Mouse (Mus musculus) intestine, embryonic 14.5 days (tissue): ENCODE measurements around the gene Lcn5. TPM values are rescaled to one million over a fixed set of nuclear protein-coding genes. Genes with fewer than 3 reads are reported as not detected.

Experiments used
- ATAC-seq: fragments of 200-750 bp; cut with Nextera tagmentation; replicated peaks from 2 replicates; pipeline ENCODE4 v1.8.0; 2017; ENCODE audit warnings: low read depth, moderate number of reproducible peaks, moderate TSS enrichment, moderate library complexity; ENCODE audit not compliant: low FRiP score, low TSS enrichment
- DNase-seq: peaks from one replicate; pipeline ENCODE4 v3.0.0-alpha.2; 2018; ENCODE audit warnings: low spot score
- H3K27ac ChIP-seq: fragments of 300-500 bp; sonication (generic); 2 replicates; pipeline ENCODE4 v1.5.1; 2014; ENCODE audit warnings: low read depth, mild to moderate bottlenecking, control low read depth
- H3K27me3 ChIP-seq: fragments of 300-500 bp; sonication (generic); replicated peaks from 2 replicates; pipeline ENCODE4 v1.6.1; 2014; ENCODE audit warnings: low read length, control low read depth; ENCODE audit not compliant: control insufficient read depth, insufficient read depth
- H3K36me3 ChIP-seq: fragments of 300-500 bp; sonication (generic); 2 replicates; pipeline ENCODE4 v1.6.1; 2014; ENCODE audit warnings: low read length, control low read depth; ENCODE audit not compliant: control insufficient read depth, insufficient read depth
- H3K4me1 ChIP-seq: fragments of 300-500 bp; sonication (generic); replicated peaks from 2 replicates; pipeline ENCODE4 v1.6.1; 2014; ENCODE audit warnings: low read length, control low read depth, mixed read lengths; ENCODE audit not compliant: control insufficient read depth, insufficient read depth
- H3K4me2 ChIP-seq: fragments of 300-500 bp; sonication (generic); 2 replicates; pipeline ENCODE4 v1.6.1; 2014; ENCODE audit warnings: low read length
- H3K4me3 ChIP-seq: fragments of 300-500 bp; sonication (generic); 2 replicates; pipeline ENCODE4 v1.5.1; 2014; ENCODE audit warnings: low read depth, low read length, control low read depth, mixed read lengths
- H3K9ac ChIP-seq: fragments of 300-500 bp; sonication (generic); 2 replicates; pipeline ENCODE4 v1.6.1; 2014; ENCODE audit warnings: mild to moderate bottlenecking, low read length
- H3K9me3 ChIP-seq: fragments of 300-500 bp; sonication (generic); 2 replicates; pipeline ENCODE4 v1.6.1; 2016; ENCODE audit warnings: low read length, control low read depth; ENCODE audit not compliant: control insufficient read depth
- WGBS: fragments of 180-500 bp; shearing (Covaris S2); extraction: QIAGEN DNeasy Blood & Tissue Kit; methylation state at CpG from one replicate; pipeline ENCODE4 v1.1.7; 2014; 5-methylcytosine and 5-hydroxymethylcytosine counted together
- polyA plus RNA-seq: library from polyadenylated mRNA; unstranded; fragments of >200 nt; fragmentation: Nextera tagmentation; extraction: Ambion mirVana; gene quantifications from 2 replicates; pipeline ENCODE4 v1.2.1, GENCODE M21; 2014

Gene Lcn5
- polyA plus RNA-seq, 1 experiment from 2014 or later = not detected

- Histone ChIP-seq H3K4me3 (no peak overlapping the region), H3K9ac (no peak overlapping the region), H3K9me3 (no peaks in the 10 kb centered on the region), H3K27me3 (no peaks in the 10 kb centered on the region), H3K36me3 (no peaks in the 10 kb centered on the region), H3K4me2 (no peak overlapping the region), H3K27ac (no peak overlapping the region), H3K4me1 (no peaks in the 10 kb centered on the region)
- ATAC-seq (no peak), DNase-seq (no peak)
- 82% methylated on average over 8 of the region's 8 CpGs for whole genome bisulfite sequencing
Observed at GRCm38 (mm10) chr2:25660279-25660678, 2.5 kb downstream of the Lcn5 start.

- 87% methylated on average over 6 of the region's 6 CpGs for WGBS
- Histone ChIP-seq H3K9ac (no peak overlapping the region), H3K4me2 (no peak overlapping the region), H3K4me3 (no peak overlapping the region), H3K36me3 (no peaks in the 10 kb centered on the region), H3K27ac (no peak overlapping the region), H3K27me3 (no peaks in the 10 kb centered on the region), H3K4me1 (no peaks in the 10 kb centered on the region), H3K9me3 (no peaks in the 10 kb centered on the region)
- no peak for ATAC-seq
- no peak for DNase-seq
Observed at GRCm38 (mm10) chr2:25661245-25661970, 3.7 kb downstream of the Lcn5 start.

- peak; percentile 67 for DNase-seq
- Histone ChIP-seq H3K4me2 (no peak overlapping the region), H3K4me3 (no peak overlapping the region), H3K27me3 (no peaks in the 10 kb centered on the region), H3K9ac (no peak overlapping the region), H3K27ac (no peak overlapping the region), H3K4me1 (no peaks in the 10 kb centered on the region), H3K36me3 (no peaks in the 10 kb centered on the region), H3K9me3 (no peaks in the 10 kb centered on the region)
- no peak for ATAC-seq
- WGBS = 91% methylated on average over 1 of the region's 1 CpGs
Observed at GRCm38 (mm10) chr2:25663511-25663910, 5.8 kb downstream of the Lcn5 start.

- DNase-seq (no peak), ATAC-seq (no peak)
- H3K27me3 ChIP-seq = no peaks in the 10 kb centered on the region
- WGBS = 81% methylated on average over 5 of the region's 5 CpGs
- no peaks in the 10 kb centered on the region for H3K36me3 ChIP-seq
- H3K4me1 ChIP-seq = no peaks in the 10 kb centered on the region
- no peak overlapping the region for H3K4me2 ChIP-seq
- H3K27ac ChIP-seq = no peak overlapping the region
- H3K9me3 ChIP-seq = no peaks in the 10 kb centered on the region
- no peak overlapping the region for H3K4me3 ChIP-seq
- H3K9ac ChIP-seq = no peak overlapping the region
Observed at GRCm38 (mm10) chr2:25664125-25664524, 6.4 kb downstream of the Lcn5 start.

GRCm38 (mm10) chr2:25666516-25666915 lies 8.8 kb downstream of the Lcn5 start:
- Histone ChIP-seq H3K4me2 (no peak overlapping the region), H3K9me3 (no peaks in the 10 kb centered on the region), H3K9ac (no peak overlapping the region), H3K4me3 (no peak overlapping the region), H3K27me3 (no peaks in the 10 kb centered on the region), H3K4me1 (no peaks in the 10 kb centered on the region), H3K27ac (no peak overlapping the region), H3K36me3 (no peaks in the 10 kb centered on the region)
- DNase-seq = no peak
- no peak for ATAC-seq
- WGBS = 65% methylated on average over 1 of the region's 1 CpGs

- Histone ChIP-seq H3K4me1 (no peaks in the 10 kb centered on the region), H3K36me3 (no peaks in the 10 kb centered on the region), H3K9ac (no peak within 1 kb of the TSS), H3K4me2 (no peak within 1 kb of the TSS), H3K27me3 (no peaks in the 10 kb centered on the region), H3K4me3 (no peak within 1 kb of the TSS), H3K9me3 (no peaks in the 10 kb centered on the region), H3K27ac (no peak within 1 kb of the TSS)
- WGBS = 91% methylated on average over 3 of the region's 3 CpGs
- DNase-seq = no peak
- no peak for ATAC-seq
Observed at GRCm38 (mm10) chr2:25676486-25676885, 18.7 kb downstream of the Lcn5 start, which contains the start of gene Lcn6. Gene Lcn6 (plus strand): TSS chr2:25676786.

GRCm38 (mm10) chr2:25679559-25679958 lies 21.8 kb downstream of the Lcn5 start:
- no peak overlapping the region for H3K9ac ChIP-seq
- no peak overlapping the region for H3K4me3 ChIP-seq
- DNase-seq = no peak
- H3K27me3 ChIP-seq = no peaks in the 10 kb centered on the region
- ATAC-seq = no peak
- H3K4me1 ChIP-seq = no peaks in the 10 kb centered on the region
- WGBS = 82% methylated on average over 6 of the region's 6 CpGs
- H3K4me2 ChIP-seq = no peak overlapping the region
- H3K27ac ChIP-seq = no peak overlapping the region
- H3K36me3 ChIP-seq = no peaks in the 10 kb centered on the region
- H3K9me3 ChIP-seq = no peaks in the 10 kb centered on the region

- Histone ChIP-seq H3K4me3 (no peak within 1 kb of the TSS), H3K27ac (no peak within 1 kb of the TSS), H3K27me3 (no peaks in the 10 kb centered on the region), H3K4me1 (no peaks in the 10 kb centered on the region), H3K36me3 (no peaks in the 10 kb centered on the region), H3K9ac (no peak within 1 kb of the TSS), H3K9me3 (no peaks in the 10 kb centered on the region), H3K4me2 (no peak within 1 kb of the TSS)
- WGBS = 65% methylated on average over 2 of the region's 2 CpGs
- DNase-seq (no peak), ATAC-seq (no peak)
Observed at GRCm38 (mm10) chr2:25682426-25682825, 24.7 kb downstream of the Lcn5 start, which contains the start of gene Lcn10. Gene Lcn10 (plus strand): TSS chr2:25682726.

- Histone ChIP-seq H3K4me3 (no peak overlapping the region), H3K27me3 (no peaks in the 10 kb centered on the region), H3K4me2 (no peak overlapping the region), H3K9me3 (no peaks in the 10 kb centered on the region), H3K36me3 (no peaks in the 10 kb centered on the region), H3K4me1 (no peaks in the 10 kb centered on the region), H3K9ac (no peak overlapping the region), H3K27ac (no peak overlapping the region)
- no peak for DNase-seq
- ATAC-seq = no peak
- 61% methylated on average over 4 of the region's 4 CpGs for WGBS
Observed at GRCm38 (mm10) chr2:25686941-25687340, 29.2 kb downstream of the Lcn5 start.
